Mouse (Mus musculus): ENCODE measurements around the gene Pik3cg.

DNA sequence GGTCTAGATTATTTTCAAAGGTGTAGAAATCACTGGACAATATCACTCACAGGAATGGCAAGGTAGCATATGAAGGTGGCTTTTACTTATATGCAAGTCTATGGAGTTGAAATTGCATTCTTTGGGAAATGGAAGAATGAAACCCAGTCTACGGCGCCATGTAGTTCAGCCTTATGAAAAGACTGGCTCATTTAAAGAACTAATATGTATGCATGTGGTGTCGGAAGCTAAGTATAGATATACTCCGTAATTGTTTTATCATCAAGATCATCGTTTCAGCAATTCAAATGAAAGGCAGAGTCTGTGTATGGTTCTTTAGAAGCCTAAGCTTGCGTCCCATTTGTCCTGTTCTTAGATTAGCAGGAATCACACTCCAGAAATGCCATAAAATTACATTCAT, 34.0 kb downstream of the Pik3cg start:
- no peak for TF ChIP-seq CTCF (IDR thresholded peaks at IDR 0.05; ENCODE audit: extremely low read depth, insufficient read depth, low read length)
- TF ChIP-seq POLR2A (IDR thresholded peaks at IDR 0.05; ENCODE audit: extremely low read depth, insufficient read depth, low read length) = no peak
